Mouse (Mus musculus) right cerebral cortex, postnatal 10 days (tissue): ENCODE data around the gene Vmn2r76.
"Not testable (repeated sequence)": the region's sequence is repeated elsewhere in the genome, so short reads cannot be mapped to it uniquely, and the experiment has no call there.

ENCODE experiments used
- DNase-seq, 2 experiments: peaks; one replicate each; pipeline ENCODE4 v3.0.0; 2021; ENCODE audit warnings: low spot score in 2 of 2

Gene Vmn2r76

DNA sequence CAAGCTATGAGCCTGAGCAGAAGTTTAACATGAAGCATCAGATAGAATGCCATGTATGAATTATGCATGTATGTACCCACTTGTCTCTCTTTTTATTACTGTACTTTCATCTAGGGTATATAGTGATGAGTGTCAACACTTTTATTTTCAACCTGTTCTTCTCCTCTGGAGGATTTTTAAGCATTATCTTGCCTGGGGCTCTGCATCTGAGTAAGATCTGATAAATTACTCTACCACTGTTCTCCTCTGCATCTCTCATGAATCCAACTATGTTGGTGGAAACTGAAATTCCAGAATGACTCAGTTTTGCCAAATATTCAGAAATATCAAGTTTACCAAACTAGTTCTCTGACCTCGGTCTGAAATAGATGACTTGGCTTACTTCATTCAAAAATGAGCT is at the start of gene Vmn2r76:
Vmn2r76 (minus strand) TSS at position 101 of the 400 bp plus-strand sequence.
- DNase-seq: no peak

DNA sequence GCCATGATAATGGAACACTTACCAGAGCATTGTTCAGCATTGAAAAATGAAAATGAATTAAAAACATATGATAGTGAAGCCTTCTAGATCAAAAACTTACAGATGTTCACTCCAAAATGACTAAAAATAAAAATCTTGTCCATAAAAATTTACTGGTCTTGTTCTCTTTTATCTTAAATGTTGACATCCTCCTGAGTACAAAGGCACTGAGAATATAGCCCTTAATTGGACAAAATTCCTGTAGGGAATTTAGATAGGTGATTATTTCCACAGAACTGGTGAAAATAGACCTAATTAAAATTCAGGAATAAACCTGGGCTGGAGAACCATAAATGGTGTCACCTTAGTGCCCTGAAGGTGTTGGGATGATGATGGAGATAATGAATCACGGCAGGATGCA is 31.0 kb upstream of the Vmn2r76 start, which contains the start of gene Olfr310:
Olfr310 (minus strand) TSS at position 101 of the 400 bp plus-strand sequence.
- DNase-seq: no peak

DNA sequence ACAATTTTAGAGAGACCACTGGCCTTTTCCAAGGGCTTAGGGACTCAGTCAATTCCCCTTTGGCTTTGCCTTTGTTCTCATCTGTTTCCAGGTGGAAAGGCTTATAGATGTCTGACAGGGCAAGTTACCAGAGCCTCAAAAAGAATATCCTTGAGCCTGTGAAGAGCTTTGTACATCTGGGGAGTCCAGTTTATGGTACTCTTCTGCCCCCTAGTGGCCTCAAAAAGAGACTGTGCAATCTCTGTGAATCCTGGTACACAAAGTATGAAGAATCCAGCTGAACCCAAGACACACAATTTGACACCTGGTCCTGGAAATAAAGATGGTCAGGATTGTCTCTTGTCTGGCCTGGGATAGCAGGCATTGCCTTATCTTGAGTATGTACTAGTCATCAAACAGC is 34.8 kb downstream of the Vmn2r76 start:
- DNase-seq: no peak

DNA sequence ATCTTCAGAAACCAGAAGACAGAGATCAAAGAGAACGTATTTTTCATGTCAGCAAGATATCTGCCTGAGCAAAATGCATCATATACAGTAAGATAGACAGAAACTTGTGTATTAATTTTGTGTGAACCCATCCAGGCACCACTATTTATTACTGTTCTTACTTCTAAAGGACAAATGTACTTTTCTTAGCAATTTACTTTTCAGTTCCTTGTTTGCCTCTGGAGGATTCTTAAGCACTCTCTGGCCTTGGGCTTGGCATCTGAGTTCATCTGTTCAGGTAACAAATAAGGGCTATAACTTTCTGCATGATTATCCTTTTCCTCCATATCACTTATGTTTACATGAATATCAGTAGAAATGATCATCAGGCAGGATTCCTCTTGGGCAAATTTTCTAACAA is 74.4 kb downstream of the Vmn2r76 start, which contains the start of gene Vmn2r75:
Vmn2r75 (minus strand) TSS at position 101 of the 400 bp plus-strand sequence.
- DNase-seq: not testable (repeated sequence)
